Mouse (Mus musculus) right cerebral cortex, postnatal 4 days (tissue): ENCODE results near the gene Cyp2d10.

Source experiments
- DNase-seq: peaks from one replicate; pipeline ENCODE4 v3.0.0-alpha.2; 2022

The Cyp2d10 gene

GRCm38 (mm10) chr15:82358431-82359260 is 48.3 kb downstream of the Cyp2d10 start:
- no peak for DNase-seq

- peak; percentile 98 for DNase-seq
These were observed 52.7 kb downstream of the Cyp2d10 start, which contains the start of gene Ndufa6 for GRCm38 (mm10) chr15:82354126-82354945. Ndufa6 (minus strand) TSS chr15:82354322.

- DNase-seq = no peak
These were observed 53.3 kb downstream of the Cyp2d10 start for GRCm38 (mm10) chr15:82353745-82354113.

GRCm38 (mm10) chr15:82353078-82353744 is 53.8 kb downstream of the Cyp2d10 start:
- DNase-seq = no peak
